Mouse (Mus musculus) ZHBTc4 (cell line): ENCODE measurements around the gene C1ql1.
A peak's percentile ranks its signal among the peaks of the same experiment; 100 is the strongest.

Experiments
- DNase-seq: peaks from one replicate; pipeline ENCODE4 v3.0.0-alpha.2; 2011; ENCODE audit warnings: low read depth, low spot score

Gene C1ql1

GRCm38 (mm10) chr11:102901199-102901598, 45.3 kb downstream of the C1ql1 start:
- no peak for DNase-seq

GRCm38 (mm10) chr11:102900763-102901162, 45.7 kb downstream of the C1ql1 start, which contains the start of gene Gfap:
Gene Gfap, minus strand, starts transcription at chr11:102900912.
- peak; percentile 89 for DNase-seq

- DNase-seq = no peak
Measured at GRCm38 (mm10) chr11:102898408-102898807, 48.1 kb downstream of the C1ql1 start.

GRCm38 (mm10) chr11:102896641-102897040, 49.8 kb downstream of the C1ql1 start:
- DNase-seq = no peak

- no peak for DNase-seq
Measured at GRCm38 (mm10) chr11:102895779-102896178, 50.7 kb downstream of the C1ql1 start.

GRCm38 (mm10) chr11:102894716-102895115, 51.8 kb downstream of the C1ql1 start:
- DNase-seq = no peak

GRCm38 (mm10) chr11:102893015-102893651, 53.4 kb downstream of the C1ql1 start:
- DNase-seq = peak; percentile 94

- peak; percentile 49 for DNase-seq
Measured at GRCm38 (mm10) chr11:102890096-102890495, 56.4 kb downstream of the C1ql1 start.
